Mouse (Mus musculus) T-helper 17 cell (primary cell): Measurements from ENCODE around the gene Gm43518.

Experiments
- in situ Hi-C, 2 experiments: fragments of 300-600 bp; cut with MboI, MseI; formaldehyde crosslinking; loops; 1 replicate in 1 of 2; 2 replicates in 1 of 2; pipeline ENCODE4 v1.15.1; 2025; ENCODE audit warnings: high pct_unique_total_duplicates in 2 of 2

Gene Gm43518

GRCm38 (mm10) chr5:123977231-123977630, 50.0 kb downstream of the Gm43518 start:
- in situ Hi-C loops = no loop called here

- in situ Hi-C loops = no loop called here
Observed at GRCm38 (mm10) chr5:123978131-123978530, 50.9 kb downstream of the Gm43518 start.

GRCm38 (mm10) chr5:123979221-123979979, 52.2 kb downstream of the Gm43518 start:
- in situ Hi-C loops = no loop called here

GRCm38 (mm10) chr5:123979980-123980369, 52.8 kb downstream of the Gm43518 start:
- in situ Hi-C loops = no loop called here

GRCm38 (mm10) chr5:123980521-123981249, 53.5 kb downstream of the Gm43518 start:
- in situ Hi-C loops = no loop called here

GRCm38 (mm10) chr5:123981250-123981554, 54.0 kb downstream of the Gm43518 start:
- in situ Hi-C loops = no loop called here

GRCm38 (mm10) chr5:123982838-123983237, 55.6 kb downstream of the Gm43518 start:
- in situ Hi-C loops = no loop called here

- in situ Hi-C loops = no loop called here
Observed at GRCm38 (mm10) chr5:123985434-123985833, 58.2 kb downstream of the Gm43518 start.

GRCm38 (mm10) chr5:123986925-123987324, 59.7 kb downstream of the Gm43518 start:
- in situ Hi-C loops = no loop called here

- in situ Hi-C loops = no loop called here
Observed at GRCm38 (mm10) chr5:123987511-123987910, 60.3 kb downstream of the Gm43518 start.
